Mouse (Mus musculus) cortical plate, adult 2 months (tissue): ENCODE measurements at regions not wholly inside any gene's neighbourhood (a gene's known extent, or its start where the extent isn't known, plus 50 kb on each side); places are given as distances from the start of the nearest gene placed in this dataset.

Experiments used
- CTCF ChIP-seq: fragments of 200-500 bp; IDR thresholded peaks from 2 replicates; pipeline ENCODE4 v1.5.1; 2011; ENCODE audit warnings: mild to moderate bottlenecking, control low read depth, low read length; ENCODE audit not compliant: insufficient read depth; ENCODE audit errors: extremely low read depth
- POLR2A ChIP-seq: fragments of 200-500 bp; IDR thresholded peaks from 2 replicates; pipeline ENCODE4 v1.6.1; 2011; ENCODE audit warnings: mild to moderate bottlenecking, low read length, control low read depth; ENCODE audit not compliant: insufficient read depth; ENCODE audit errors: extremely low read depth

DNA sequence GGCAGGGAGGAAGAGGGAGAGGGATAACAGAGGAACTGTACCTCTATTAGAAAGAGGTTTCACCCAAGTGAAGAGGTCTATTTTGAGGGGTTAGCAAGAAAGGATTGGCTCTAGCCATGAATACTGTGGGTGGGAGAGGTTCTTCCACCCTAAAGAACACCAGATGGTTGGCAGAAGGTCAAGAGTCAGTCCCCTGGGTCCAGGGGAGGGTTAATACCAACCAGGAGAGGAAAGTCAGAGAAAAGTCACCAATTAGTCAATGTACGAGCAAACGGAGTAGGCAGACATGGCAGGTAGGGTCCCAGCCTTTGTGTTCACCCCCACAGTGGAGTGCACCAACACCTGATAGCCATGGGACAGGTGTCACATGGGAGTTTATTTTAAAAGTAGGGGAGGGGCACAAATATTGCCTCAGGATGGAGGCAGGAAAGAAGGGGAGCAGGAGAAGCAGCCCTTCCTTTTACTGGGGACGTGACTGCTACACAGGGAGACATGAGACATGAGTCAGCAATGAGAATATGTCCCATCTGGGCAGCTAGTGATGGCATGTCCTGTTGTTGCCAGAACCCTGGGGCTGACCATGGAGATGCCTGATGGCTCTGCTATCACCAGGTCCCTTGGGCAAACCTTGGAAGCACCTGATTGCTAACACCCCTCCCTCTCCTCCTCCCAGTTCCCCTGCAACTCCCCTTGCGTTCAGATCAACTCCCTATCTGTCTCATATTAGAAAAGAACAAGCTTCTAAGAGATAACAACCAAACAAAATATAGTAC, 593.4 kb upstream of the Cited2 start:
- TF ChIP-seq POLR2A = no peak
- TF ChIP-seq CTCF = no peak
